Mouse (Mus musculus): ENCODE measurements at regions not wholly inside any gene's neighbourhood (a gene's known extent, or its start where the extent isn't known, plus 50 kb on each side); places are given as distances from the start of the nearest gene placed in this dataset.

DNA sequence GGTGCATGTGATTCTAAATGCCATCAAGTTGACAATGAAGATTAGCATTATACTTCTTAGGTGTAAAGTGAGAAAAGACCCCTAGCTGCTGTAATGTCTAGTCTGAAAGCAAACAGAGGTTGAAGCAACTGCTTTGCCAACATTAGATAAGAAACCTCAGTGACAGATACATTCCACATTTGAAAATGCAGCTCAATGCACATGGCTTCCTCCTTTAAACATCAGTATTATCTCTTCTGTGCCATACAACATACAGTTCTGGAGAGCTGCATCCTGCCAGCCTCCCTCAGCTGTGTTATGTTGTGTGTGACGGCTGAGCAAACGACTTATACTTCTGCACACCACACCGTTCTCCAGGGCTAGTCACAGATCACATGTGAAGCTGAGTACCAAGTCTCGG is 365.6 kb downstream of the Med10 start:
- no peak overlapping the region for H3K4me3 ChIP-seq (ENCODE audit: low read depth, low read length)
- no peak overlapping the region for H3K4me2 ChIP-seq (replicated peaks; ENCODE audit: low read depth, low read length)
- WGBS = 51% methylated on average over 4 of the region's 4 CpGs
- ATAC-seq (no peak), DNase-seq (ENCODE audit: low spot score) (no peak)
- H3K36me3 ChIP-seq (ENCODE audit: insufficient read depth, low read length) = no peaks in the 10 kb centered on the region
- no peaks in the 10 kb centered on the region for H3K4me1 ChIP-seq (ENCODE audit: insufficient read depth, low read depth, low read length)
- TF ChIP-seq CTCF (IDR thresholded peaks at IDR 0.05) (no peak), EP300 (IDR thresholded peaks at IDR 0.05) (no peak)
- H3K27me3 ChIP-seq (replicated peaks; ENCODE audit: insufficient read depth, low read length) = no peaks in the 10 kb centered on the region
- H3K9me3 ChIP-seq (ENCODE audit: low read length) = no peaks in the 10 kb centered on the region
- H3K9ac ChIP-seq (replicated peaks; ENCODE audit: low read depth) = no peak overlapping the region
- no peak overlapping the region for H3K27ac ChIP-seq (ENCODE audit: low read length)

- H3K9ac ChIP-seq (replicated peaks; ENCODE audit: low read depth) = no peak overlapping the region
- H3K4me1 ChIP-seq (ENCODE audit: insufficient read depth, low read depth, low read length) = no peaks in the 10 kb centered on the region
- H3K4me2 ChIP-seq (replicated peaks; ENCODE audit: low read depth, low read length) = no peak overlapping the region
- no peak overlapping the region for H3K27ac ChIP-seq (ENCODE audit: low read length)
- H3K9me3 ChIP-seq (ENCODE audit: low read length) = no peaks in the 10 kb centered on the region
- H3K4me3 ChIP-seq (ENCODE audit: low read depth, low read length) = no peak overlapping the region
- ATAC-seq (no peak), DNase-seq (ENCODE audit: low spot score) (no peak)
- no peaks in the 10 kb centered on the region for H3K36me3 ChIP-seq (ENCODE audit: insufficient read depth, low read length)
- no peak for TF ChIP-seq EP300 (IDR thresholded peaks at IDR 0.05)
- no peak for TF ChIP-seq CTCF (IDR thresholded peaks at IDR 0.05)
- 79% methylated on average over 3 of the region's 3 CpGs for WGBS
- no peaks in the 10 kb centered on the region for H3K27me3 ChIP-seq (replicated peaks; ENCODE audit: insufficient read depth, low read length)
Observed at GRCm38 (mm10) chr13:70168906-70169305, 366.7 kb downstream of the Med10 start.

- no peak for TF ChIP-seq CTCF (IDR thresholded peaks at IDR 0.05)
- TF ChIP-seq EP300 (IDR thresholded peaks at IDR 0.05) = no peak
- no peak overlapping the region for H3K4me3 ChIP-seq (ENCODE audit: low read depth, low read length)
- no peak overlapping the region for H3K9ac ChIP-seq (replicated peaks; ENCODE audit: low read depth)
- no peaks in the 10 kb centered on the region for H3K27me3 ChIP-seq (replicated peaks; ENCODE audit: insufficient read depth, low read length)
- H3K4me2 ChIP-seq (replicated peaks; ENCODE audit: low read depth, low read length) = no peak overlapping the region
- 87% methylated on average over 2 of the region's 2 CpGs for WGBS
- ATAC-seq (no peak), DNase-seq (ENCODE audit: low spot score) (no peak)
- H3K27ac ChIP-seq (ENCODE audit: low read length) = no peak overlapping the region
- no peaks in the 10 kb centered on the region for H3K9me3 ChIP-seq (ENCODE audit: low read length)
- H3K4me1 ChIP-seq (ENCODE audit: insufficient read depth, low read depth, low read length) = no peaks in the 10 kb centered on the region
- H3K36me3 ChIP-seq (ENCODE audit: insufficient read depth, low read length) = no peaks in the 10 kb centered on the region
Observed at GRCm38 (mm10) chr13:70177066-70177465, 374.9 kb downstream of the Med10 start.

DNA sequence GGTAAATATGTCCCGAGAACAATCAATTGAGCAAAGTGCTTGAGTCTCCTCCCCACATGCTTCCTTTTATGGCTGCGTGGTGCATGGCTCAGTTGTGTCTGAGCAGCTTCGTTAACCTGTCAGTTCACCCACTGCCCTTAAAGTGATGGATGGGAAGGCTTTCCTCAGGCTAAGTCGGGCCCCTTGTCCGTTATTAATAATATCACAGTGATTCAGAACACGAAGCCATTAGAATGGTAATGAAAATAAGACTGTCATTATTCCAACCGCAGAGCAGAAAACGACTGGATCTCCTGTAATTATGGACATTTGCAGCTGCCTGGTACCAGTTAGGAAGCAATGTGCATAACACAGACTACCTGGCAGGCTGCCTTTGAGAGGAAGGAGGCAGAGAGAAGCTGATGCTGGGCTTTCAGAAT is 375.9 kb downstream of the Med10 start:
- H3K36me3 ChIP-seq (ENCODE audit: insufficient read depth, low read length) = no peaks in the 10 kb centered on the region
- H3K4me1 ChIP-seq (ENCODE audit: insufficient read depth, low read depth, low read length) = no peaks in the 10 kb centered on the region
- H3K9me3 ChIP-seq (ENCODE audit: low read length) = no peaks in the 10 kb centered on the region
- no peak overlapping the region for H3K27ac ChIP-seq (ENCODE audit: low read length)
- no peak overlapping the region for H3K4me2 ChIP-seq (replicated peaks; ENCODE audit: low read depth, low read length)
- no peak overlapping the region for H3K9ac ChIP-seq (replicated peaks; ENCODE audit: low read depth)
- no peak overlapping the region for H3K4me3 ChIP-seq (ENCODE audit: low read depth, low read length)
- TF ChIP-seq CTCF (IDR thresholded peaks at IDR 0.05) (no peak), EP300 (IDR thresholded peaks at IDR 0.05) (no peak)
- no peaks in the 10 kb centered on the region for H3K27me3 ChIP-seq (replicated peaks; ENCODE audit: insufficient read depth, low read length)
- DNase-seq (ENCODE audit: low spot score) (no peak), ATAC-seq (no peak)
- 24% methylated on average over 8 of the region's 8 CpGs for whole genome bisulfite sequencing

GRCm38 (mm10) chr13:70190978-70191377 is 388.8 kb downstream of the Med10 start:
- Histone ChIP-seq H3K27me3 (replicated peaks; ENCODE audit: insufficient read depth, low read length) (no peaks in the 10 kb centered on the region), H3K9me3 (ENCODE audit: low read length) (no peaks in the 10 kb centered on the region), H3K4me2 (replicated peaks; ENCODE audit: low read depth, low read length) (no peak overlapping the region), H3K9ac (replicated peaks; ENCODE audit: low read depth) (no peak overlapping the region), H3K27ac (ENCODE audit: low read length) (no peak overlapping the region), H3K36me3 (ENCODE audit: insufficient read depth, low read length) (no peaks in the 10 kb centered on the region), H3K4me3 (ENCODE audit: low read depth, low read length) (no peak overlapping the region), H3K4me1 (ENCODE audit: insufficient read depth, low read depth, low read length) (no peaks in the 10 kb centered on the region)
- ATAC-seq (no peak), DNase-seq (ENCODE audit: low spot score) (peak; percentile 9)
- 67% methylated on average over 4 of the region's 4 CpGs for WGBS
- TF ChIP-seq CTCF (IDR thresholded peaks at IDR 0.05) (no peak), EP300 (IDR thresholded peaks at IDR 0.05) (no peak)

DNA sequence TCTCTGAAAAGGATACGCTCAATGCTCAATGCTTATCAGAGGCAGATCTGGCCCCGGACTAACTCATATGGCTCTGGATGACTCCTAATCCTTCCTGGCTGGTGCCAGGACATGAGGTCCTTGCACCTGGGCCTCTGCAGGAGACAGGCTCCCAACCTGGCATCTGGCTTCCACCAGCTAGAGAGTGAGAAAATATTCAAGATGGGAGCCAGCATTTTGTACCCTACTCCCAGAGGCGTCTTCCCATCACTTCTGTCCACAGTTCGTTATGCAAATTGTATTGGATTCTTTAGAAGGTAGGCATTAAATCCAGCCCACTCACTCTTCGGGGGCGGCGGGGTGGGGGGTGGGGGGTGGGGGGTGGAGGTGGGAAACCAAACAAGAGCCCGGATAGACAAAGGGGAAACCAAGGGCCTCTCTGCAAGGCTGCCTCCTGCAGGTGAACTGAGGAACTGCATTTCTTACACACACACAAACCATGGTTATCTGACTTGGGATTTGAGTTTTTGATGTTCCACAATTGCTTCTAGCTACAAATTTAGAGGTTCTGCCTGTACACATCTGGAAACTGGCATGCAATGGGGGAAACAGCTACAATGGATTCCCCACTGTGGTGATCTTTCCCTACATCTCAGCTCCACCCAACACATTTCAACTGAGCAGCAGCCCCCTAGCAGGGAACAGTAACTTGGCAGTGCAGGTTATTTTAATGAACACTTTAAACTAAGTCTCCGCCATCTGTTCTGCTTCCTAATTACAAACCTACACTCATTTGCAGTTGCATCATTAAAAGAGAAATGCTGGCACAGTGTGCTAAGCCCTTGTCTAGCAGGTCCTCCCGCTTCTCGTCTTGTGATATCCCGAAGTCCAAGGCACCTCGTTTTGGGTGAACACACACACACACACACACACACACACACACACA is 390.2 kb downstream of the Med10 start:
- DNase-seq (ENCODE audit: low spot score) = no peak
- 73% methylated on average over 13 of the region's 13 CpGs for WGBS
- no peaks in the 10 kb centered on the region for H3K4me1 ChIP-seq (ENCODE audit: insufficient read depth, low read depth, low read length)

More for the DNA sequence above, 390.2 kb downstream of the Med10 start:
- no peaks in the 10 kb centered on the region for H3K9me3 ChIP-seq (ENCODE audit: low read length)
- H3K36me3 ChIP-seq (ENCODE audit: insufficient read depth, low read length) = no peaks in the 10 kb centered on the region
- ATAC-seq = no peak
- H3K4me2 ChIP-seq (replicated peaks; ENCODE audit: low read depth, low read length) = no peak overlapping the region
- no peak overlapping the region for H3K4me3 ChIP-seq (ENCODE audit: low read depth, low read length)
- H3K27me3 ChIP-seq (replicated peaks; ENCODE audit: insufficient read depth, low read length) = no peaks in the 10 kb centered on the region
- no peak for TF ChIP-seq CTCF (IDR thresholded peaks at IDR 0.05)
- no peak for TF ChIP-seq EP300 (IDR thresholded peaks at IDR 0.05)
- H3K9ac ChIP-seq (replicated peaks; ENCODE audit: low read depth) = no peak overlapping the region
- H3K27ac ChIP-seq (ENCODE audit: low read length) = no peak overlapping the region

Data from lung, postnatal 0 days (tissue).